Mouse (Mus musculus) megakaryocyte-erythroid progenitor cell, adult 5 weeks (primary cell): ENCODE measurements around the gene Ttpal. TPM values are rescaled to one million over a fixed set of nuclear protein-coding genes. Genes with fewer than 3 reads are reported as not detected.

ENCODE experiments used
- polyA plus RNA-seq: library from polyadenylated mRNA; stranded (reverse); fragments of >175 nt; gene quantifications from 2 replicates; pipeline ENCODE4 v1.2.3, GENCODE M21; 2012

The Ttpal gene
- 12.6 and 16.3 TPM in 2 replicates for polyA plus RNA-seq

GRCm38 (mm10) chr2:163602101-163602971 lies at the start of gene Ttpal:
Gene Ttpal (plus strand): TSS chr2:163602314.

GRCm38 (mm10) chr2:163644575-163645385 lies 42.7 kb downstream of the Ttpal start, which contains the start of gene Serinc3:
Gene Serinc3 (minus strand): TSS chr2:163645131.

GRCm38 (mm10) chr2:163657975-163658886 lies 56.1 kb downstream of the Ttpal start, which contains the start of gene Pkig:
Gene Pkig (plus strand): TSS chr2:163658386.

Other genes starting within 250 kb of the Ttpal start
- gene Jph2, start 204.3 kb upstream of the Ttpal start, polyA plus RNA-seq = not detected in 2 replicates
- 22.1 and 30.3 TPM in 2 replicates for gene Oser1, start 177.6 kb upstream of the Ttpal start, polyA plus RNA-seq
- gene Gdap1l1, start 163.8 kb upstream of the Ttpal start, polyA plus RNA-seq = 0.11 TPM in 1 of 2 replicates, not detected in the other
- 1.7 and 1.9 TPM in 2 replicates for gene Fitm2, start 129.7 kb upstream of the Ttpal start, polyA plus RNA-seq
- gene R3hdml, start 110.0 kb upstream of the Ttpal start, polyA plus RNA-seq = not detected in 2 replicates
- gene Hnf4a, start 95.5 kb upstream of the Ttpal start, polyA plus RNA-seq = 0.65 and 1.2 TPM in 2 replicates
- 118 and 119 TPM in 2 replicates for gene Serinc3, start 42.8 kb downstream of the Ttpal start, polyA plus RNA-seq
- gene Pkig, start 56.1 kb downstream of the Ttpal start, polyA plus RNA-seq = 294 and 339 TPM in 2 replicates
- 35.9 and 36.2 TPM in 2 replicates for gene Ada, start 147.9 kb downstream of the Ttpal start, polyA plus RNA-seq
- 0.06 TPM in 1 of 2 replicates, not detected in the other for gene Ccn5, start 218.5 kb downstream of the Ttpal start, polyA plus RNA-seq